Mouse (Mus musculus) lung, postnatal 4 days (tissue): ENCODE data around the gene Btg3.
"Not testable (repeated sequence)": the region's sequence is repeated elsewhere in the genome, so short reads cannot be mapped to it uniquely, and the experiment has no call there.

Experiments
- DNase-seq, 2 experiments: peaks; one replicate each; pipeline ENCODE4 v3.0.0; 2021

Gene Btg3

DNA sequence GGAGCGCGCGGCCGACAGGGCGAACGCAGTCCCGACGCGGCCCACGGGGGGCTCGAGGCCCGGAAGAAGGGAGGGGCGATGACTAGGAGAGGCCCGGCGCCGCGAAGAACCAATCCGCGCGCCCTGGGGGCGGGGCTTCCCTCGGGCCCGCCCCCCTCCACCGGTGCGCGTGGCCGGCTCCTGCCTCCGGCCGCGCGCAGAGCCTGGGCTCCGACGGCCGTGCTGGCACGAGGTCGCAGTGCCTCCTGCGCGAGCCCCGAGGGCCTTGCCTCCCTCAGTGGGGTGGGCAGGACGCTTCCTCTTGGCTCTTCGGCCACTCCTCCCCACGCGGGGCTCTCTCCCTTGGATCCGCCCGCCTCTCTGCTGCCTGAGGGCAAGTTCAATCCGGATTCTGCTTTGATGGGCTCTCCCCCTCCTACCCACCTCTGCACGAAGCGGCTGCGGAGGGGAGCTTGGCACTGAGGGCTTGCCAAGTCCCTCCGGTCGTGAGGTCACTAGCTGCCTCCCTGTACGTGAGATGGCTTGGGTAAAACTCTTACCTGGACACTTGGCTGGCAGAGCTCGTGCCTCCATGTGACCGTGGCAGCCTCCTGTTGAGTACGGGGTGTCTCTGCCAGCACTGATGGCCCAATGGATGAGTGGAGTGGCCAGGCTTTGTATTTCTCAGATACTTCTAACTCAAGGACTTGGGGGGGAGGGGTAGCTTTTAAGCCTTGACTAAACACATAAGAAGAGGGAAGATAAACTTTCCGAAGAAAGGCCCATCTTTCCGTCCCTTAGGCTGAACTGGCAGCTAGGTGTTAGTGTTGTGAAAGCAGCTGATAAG is at the start of gene Btg3:
Btg3 (minus strand) TSS at position 448 of the 826 bp plus-strand sequence.
- DNase-seq = peak; percentile 92 to 96

DNA sequence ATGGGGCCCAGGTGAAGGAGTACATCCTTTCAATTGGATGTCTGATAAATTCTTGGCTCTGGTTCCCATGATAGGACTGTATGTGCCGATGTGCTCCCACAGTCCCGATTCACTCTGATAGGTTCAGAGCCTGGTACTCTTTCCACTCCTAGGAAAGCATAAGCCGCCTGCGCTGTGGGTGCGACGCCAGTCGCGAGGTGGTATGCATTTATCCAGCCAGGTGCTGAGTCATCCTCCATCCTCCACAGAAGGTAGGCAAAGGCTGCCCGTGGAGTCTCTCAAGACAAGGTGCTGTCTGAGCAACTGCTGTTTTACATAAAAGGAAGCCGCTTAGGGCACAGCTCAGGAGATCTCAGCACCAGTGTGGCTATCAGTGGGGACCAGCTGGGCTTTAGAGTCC is 40.7 kb upstream of the Btg3 start:
- no peak for DNase-seq

DNA sequence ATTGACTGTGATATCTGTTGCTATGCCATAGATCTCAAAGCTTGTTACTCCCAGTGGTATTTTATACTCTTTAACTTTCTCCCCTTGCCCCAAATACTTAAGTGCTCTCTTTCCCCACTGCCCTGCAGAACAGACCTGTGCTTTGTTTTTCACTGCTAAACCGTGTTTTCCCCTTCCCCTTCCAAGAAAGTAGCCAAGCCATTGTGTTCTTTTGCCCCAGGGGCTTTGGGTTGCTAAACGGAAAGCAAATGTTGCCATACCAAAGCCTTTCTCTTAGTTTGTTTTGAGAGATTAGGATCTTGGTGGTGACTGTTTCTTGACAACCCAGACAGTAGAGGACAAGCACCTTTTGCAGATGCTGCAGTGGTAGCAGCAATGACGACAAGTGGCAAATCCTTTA is 39.5 kb upstream of the Btg3 start:
- DNase-seq = no peak

- no peak for DNase-seq
Measured at GRCm38 (mm10) chr16:78409991-78410390, 33.0 kb upstream of the Btg3 start.

GRCm38 (mm10) chr16:78407855-78408254 is 30.9 kb upstream of the Btg3 start:
- no peak for DNase-seq

- no peak for DNase-seq
Measured at GRCm38 (mm10) chr16:78406657-78407056, 29.7 kb upstream of the Btg3 start.

GRCm38 (mm10) chr16:78402316-78402715 is 25.3 kb upstream of the Btg3 start:
- no peak for DNase-seq

- no peak for DNase-seq
Measured at GRCm38 (mm10) chr16:78399423-78399822, 22.4 kb upstream of the Btg3 start.

- no peak for DNase-seq
Measured at GRCm38 (mm10) chr16:78398734-78399133, 21.7 kb upstream of the Btg3 start.

DNA sequence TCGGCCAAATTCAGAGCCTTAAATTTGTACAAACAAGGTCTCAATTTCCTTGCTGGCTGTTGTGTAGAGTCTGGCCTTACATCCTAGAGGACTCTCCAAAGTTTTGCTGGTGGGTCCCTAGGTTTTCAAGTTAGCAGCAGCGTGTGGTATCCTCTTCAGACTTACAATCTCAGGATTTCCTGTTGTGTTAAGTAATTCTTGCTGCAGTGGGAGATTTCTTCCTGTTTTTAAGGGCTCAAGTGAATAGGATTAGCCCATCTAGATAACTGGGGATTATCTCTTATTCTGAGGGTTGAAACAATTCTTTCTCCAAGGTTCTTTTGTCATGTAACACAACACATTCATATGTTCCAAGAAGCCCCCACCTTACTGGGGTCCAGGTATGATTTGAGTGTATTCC is 14.4 kb upstream of the Btg3 start:
- DNase-seq = no peak

GRCm38 (mm10) chr16:78389986-78390385 is 13.0 kb upstream of the Btg3 start:
- no peak for DNase-seq

DNA sequence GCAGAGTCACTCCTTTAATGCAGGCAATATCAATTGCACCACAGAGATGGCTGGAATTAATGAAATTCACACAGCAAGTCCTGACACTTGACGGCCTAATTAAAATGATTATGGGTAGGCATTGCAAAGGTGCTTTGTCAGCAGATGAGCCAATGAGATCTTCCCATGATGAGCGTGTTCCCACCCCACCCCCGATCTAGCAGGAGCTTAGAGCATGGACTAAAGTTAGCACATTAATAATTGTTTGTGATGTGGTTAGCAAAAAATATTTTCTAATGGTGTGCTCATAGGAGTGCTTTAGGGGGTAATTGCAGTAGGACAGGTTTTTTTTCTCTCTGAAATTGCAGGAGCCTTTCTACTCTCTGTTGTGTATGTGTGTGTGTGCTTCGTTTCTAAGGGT is 12.1 kb upstream of the Btg3 start:
- no peak for DNase-seq

GRCm38 (mm10) chr16:78378493-78378892 is 1.5 kb upstream of the Btg3 start:
- DNase-seq = no peak

GRCm38 (mm10) chr16:78375821-78376691 is 936 bp downstream of the Btg3 start:
- DNase-seq = peak; percentile 70 to 73

- DNase-seq = peak in 1 of 2 experiments; percentile 9
Measured at GRCm38 (mm10) chr16:78375222-78375621, 1.8 kb downstream of the Btg3 start.

GRCm38 (mm10) chr16:78373743-78374142 is 3.2 kb downstream of the Btg3 start:
- DNase-seq = no peak

- no peak for DNase-seq
Measured at GRCm38 (mm10) chr16:78372786-78373185, 4.2 kb downstream of the Btg3 start.

DNA sequence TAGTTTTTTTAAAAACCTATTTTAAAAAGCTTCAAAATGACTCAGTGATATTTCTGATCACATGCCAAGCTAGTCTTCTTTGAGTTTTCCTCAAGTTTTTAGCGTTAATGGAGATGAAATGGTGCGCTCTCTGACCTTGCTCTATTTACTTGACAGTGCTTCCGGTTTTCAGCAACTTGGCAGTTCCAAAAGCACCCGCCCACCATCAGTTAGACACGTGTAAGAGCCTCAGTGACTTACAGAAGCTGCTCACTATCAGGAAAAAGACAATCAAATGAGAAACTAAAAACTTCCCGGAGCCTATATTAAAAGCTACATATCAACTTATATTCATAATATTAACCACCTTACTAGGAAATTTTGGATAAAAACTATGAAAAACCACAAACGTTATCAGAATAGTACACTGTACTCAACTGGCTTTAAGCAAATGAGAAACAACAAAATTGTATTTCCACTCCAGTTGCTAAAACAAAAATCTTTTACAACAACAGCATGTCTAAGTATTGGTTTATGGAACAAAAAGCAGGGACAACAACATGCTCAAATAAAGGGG is 5.4 kb downstream of the Btg3 start:
- DNase-seq = no peak

DNA sequence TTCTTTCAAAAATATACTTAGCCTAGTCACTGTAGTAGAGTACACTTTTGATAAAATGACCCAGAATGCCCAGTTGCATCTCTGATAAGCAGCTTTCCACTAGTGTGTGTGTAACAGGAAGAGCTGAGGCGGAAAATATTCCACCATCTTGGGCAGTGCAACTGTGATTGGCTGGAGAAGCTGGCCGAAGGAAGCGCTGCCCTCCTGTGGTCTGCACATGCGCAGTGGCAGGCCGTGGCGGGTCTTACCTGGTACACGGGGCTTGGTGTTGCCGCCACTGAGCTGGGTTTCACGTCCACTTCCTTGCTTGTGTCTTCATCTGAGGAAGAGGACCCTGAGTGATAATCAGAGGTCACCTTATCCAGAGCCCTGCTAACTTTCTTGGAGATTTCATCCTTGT is 12.4 kb downstream of the Btg3 start:
- DNase-seq = not testable (repeated sequence)

DNA sequence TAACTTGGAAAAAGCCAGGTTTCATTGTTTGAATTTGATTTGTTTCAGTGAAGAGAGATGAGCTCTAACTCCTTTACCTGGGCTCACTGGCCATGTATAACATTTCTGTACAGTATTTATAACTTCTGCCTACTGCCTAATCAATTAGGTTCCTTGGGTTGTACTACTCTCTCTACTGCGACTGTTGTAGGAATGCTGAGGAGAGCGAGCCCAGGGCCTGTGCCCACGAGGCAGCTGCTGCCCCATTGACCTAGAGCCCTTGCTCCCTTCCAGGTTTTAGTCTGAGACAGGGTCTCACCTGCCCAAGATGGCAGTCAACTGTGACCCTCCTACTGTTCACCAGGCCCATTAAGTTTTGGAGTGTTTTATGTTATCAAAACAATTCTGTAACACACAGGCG is 15.5 kb downstream of the Btg3 start:
- no peak for DNase-seq

GRCm38 (mm10) chr16:78357757-78358156 is 19.2 kb downstream of the Btg3 start:
- no peak for DNase-seq

- peak in 1 of 2 experiments; percentile 24 for DNase-seq
Measured at GRCm38 (mm10) chr16:78347328-78347926, 29.6 kb downstream of the Btg3 start.

DNA sequence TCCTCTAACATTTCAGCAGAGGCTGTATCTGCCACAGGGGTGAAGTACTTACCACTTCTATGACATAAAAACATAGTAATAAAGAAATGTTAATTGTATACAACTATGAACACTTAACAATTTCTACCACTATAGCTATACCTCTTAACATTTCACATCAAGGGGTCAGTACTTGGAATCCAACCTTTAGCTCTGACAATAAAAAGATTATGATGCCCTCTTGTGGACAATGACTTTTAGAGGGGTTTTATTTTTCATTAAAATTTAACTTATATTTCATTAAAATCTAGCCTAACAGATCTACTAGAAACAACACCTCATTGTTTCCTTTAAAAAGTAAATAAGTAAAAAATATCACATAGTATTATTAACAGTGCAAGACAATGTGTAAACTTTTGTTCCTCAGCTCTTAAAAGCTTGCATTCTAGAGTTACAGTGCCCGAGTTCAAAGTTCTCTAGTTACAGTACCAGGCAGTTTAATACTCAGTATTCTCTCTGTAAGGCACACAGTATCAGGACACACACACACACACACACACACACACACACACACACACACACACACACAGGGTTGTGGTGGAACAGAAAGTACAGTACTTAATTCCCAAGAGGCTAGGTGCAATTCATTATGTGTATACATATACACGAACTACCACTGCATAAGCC is 30.2 kb downstream of the Btg3 start:
- DNase-seq = no peak
